Mouse (Mus musculus) erythroblast, embryonic 14.5 days (primary cell): Measurements from ENCODE around the gene Tmcc2.

ENCODE experiments used
- GATA1 ChIP-seq: IDR thresholded peaks from 2 replicates; pipeline ENCODE4 v1.6.1; 2012; ENCODE audit warnings: low read length, inconsistent platforms, mixed read lengths
- TAL1 ChIP-seq: IDR thresholded peaks from 3 replicates; pipeline ENCODE4 v1.6.1; 2012; ENCODE audit warnings: low read length, inconsistent platforms, mixed read lengths

DNA sequence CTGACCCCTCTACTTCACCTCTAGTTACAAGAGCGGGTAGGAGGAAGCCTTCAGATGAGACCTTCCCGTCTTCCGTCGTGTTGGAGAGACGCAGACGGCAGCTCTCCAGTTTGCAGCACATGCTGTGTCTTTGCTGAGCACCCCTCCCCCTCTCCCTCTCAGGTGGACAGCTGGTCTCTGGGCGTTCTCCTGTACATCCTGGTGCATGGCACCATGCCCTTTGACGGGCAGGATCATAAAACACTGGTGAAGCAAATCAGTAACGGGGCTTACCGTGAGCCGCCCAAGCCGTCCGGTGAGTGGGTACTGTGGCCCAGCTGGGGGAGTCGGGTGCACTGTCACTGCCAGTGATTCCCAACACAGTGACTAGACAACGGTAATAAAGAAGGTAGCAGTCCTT, 60.7 kb downstream of the Tmcc2 start:
- TF ChIP-seq GATA1 (no peak), TAL1 (no peak)
